Mouse (Mus musculus) adrenal gland, postnatal 36 days (tissue): ENCODE results near the gene Cerk. TPM values are rescaled to one million over a fixed set of nuclear protein-coding genes. Genes with fewer than 3 reads are reported as not detected.
A peak's percentile ranks its signal among the peaks of the same experiment; 100 is the strongest.
"Not testable (repeated sequence)": the region's sequence is repeated elsewhere in the genome, so short reads cannot be mapped to it uniquely, and the experiment has no call there.

Experiments
- DNase-seq, 2 experiments: peaks; one replicate each; pipeline ENCODE4 v3.0.0; 2021; ENCODE audit warnings: mixed read lengths in 1 of 2
- total RNA-seq, 2 experiments: library from RNA; stranded (reverse); gene quantifications; 2 replicates each; pipeline ENCODE4 v1.2.3; 2021

Cerk gene
- total RNA-seq, 2 experiments from 2014 or later, result 27.1 to 74.2 TPM

GRCm38 (mm10) chr15:86164718-86165345, 21.1 kb downstream of the Cerk start:
- DNase-seq, result no peak

- DNase-seq, result not testable (repeated sequence)
These were observed 24.1 kb downstream of the Cerk start for GRCm38 (mm10) chr15:86161800-86162199.

GRCm38 (mm10) chr15:86160906-86161305, 25.0 kb downstream of the Cerk start:
- DNase-seq, result peak in 1 of 2 experiments; percentile 42

GRCm38 (mm10) chr15:86159719-86160118, 26.2 kb downstream of the Cerk start:
- no peak for DNase-seq

DNA sequence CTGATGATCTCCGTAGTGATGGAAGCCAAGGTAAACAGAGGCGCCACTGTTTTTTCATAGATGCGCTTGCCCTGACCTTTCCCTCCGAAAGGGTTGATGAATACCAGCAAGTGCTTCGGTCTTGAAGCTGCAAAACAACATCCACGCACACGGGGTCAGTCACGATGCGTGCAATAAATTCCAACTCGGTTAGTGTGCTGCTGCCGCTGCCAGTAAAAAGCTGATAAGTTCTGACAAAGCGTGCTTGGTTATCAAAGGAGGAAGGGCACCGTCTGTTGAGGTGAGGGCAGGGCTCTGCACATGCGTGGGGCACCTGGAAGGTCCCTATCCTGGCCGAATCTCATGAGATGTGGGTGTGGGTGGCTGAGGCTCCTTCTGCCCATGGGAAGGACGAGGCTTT, 26.8 kb downstream of the Cerk start:
- peak; percentile 41 to 49 for DNase-seq

GRCm38 (mm10) chr15:86156492-86156891, 29.4 kb downstream of the Cerk start:
- no peak for DNase-seq

- no peak for DNase-seq
These were observed 32.4 kb downstream of the Cerk start for GRCm38 (mm10) chr15:86153481-86153960.

DNA sequence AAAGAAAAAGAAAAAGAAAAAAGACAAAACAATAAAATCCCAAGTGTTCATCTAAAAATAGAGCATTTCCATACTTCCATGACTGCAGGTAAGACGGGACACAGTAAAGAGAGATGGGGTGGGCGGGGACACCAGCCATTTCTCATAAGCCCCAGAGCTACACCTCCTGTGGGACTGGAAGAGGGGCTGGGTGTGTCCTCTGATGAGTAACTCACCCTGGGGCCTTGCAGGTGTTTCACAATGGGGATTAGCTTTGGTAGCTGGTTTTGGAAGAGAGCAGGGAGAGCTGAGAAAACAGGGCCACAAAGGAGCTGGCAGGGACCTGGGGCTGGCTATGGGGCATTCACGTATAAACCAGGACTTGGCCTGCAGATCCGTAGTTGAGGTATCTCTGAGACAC, 35.3 kb downstream of the Cerk start:
- DNase-seq, result no peak

DNA sequence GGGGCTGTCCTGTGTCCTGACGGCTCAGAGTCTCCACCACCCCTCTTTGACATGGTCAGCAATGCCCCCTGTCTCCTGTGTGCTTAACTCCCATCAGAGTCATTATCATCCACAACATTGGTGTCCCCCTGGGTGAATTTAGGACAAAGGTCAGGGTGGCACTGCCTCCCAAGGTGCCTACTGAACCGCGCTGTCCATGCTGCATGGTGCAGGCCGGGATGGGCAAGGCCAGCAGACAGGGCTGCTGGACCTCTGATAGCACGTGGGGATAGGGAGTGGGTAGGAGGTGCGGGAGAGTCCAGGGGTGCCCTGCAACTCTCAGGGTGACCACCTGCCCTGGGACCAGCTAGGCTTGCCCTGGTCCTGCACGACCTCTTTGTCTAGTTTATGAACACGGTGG, 39.0 kb downstream of the Cerk start:
- no peak for DNase-seq

DNA sequence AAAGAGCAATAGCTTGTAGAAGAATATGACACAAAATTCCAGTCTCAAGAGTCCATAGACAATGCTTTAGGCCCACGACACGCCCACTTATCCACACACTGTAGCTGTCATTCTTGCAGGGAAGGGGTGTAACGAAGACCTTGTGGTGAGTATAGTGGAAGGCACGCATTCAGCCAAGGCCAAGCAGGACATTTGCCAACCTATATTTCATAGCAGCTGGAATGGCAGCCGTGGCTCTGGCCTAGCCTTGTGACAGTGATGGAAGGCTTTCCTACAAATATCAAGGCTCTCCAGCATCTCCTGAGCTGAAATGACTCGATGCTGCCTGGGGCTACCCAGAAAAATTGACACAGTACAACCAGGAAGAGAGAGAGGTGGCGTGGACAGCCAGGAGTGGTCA, 40.9 kb downstream of the Cerk start:
- peak; percentile 77 to 80 for DNase-seq

DNA sequence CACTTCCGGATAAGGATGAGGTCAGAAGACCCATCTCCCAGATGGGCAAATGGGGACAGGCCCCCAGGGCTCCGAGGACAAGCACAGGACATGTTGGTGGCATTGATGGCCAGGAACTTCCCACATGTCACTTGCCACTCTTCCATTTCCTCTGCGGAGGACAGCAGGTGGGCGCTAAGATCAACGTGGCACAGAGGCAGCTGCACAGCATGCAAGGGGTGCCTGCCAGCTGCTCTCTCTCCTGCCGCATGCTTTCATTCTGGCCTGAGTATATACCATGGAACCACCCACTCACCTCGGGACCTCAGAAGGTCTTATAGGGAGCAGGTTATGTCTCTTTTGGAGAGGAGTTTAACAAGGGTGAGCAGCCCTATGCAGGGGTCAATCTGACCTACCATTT, 41.4 kb downstream of the Cerk start:
- no peak for DNase-seq

DNA sequence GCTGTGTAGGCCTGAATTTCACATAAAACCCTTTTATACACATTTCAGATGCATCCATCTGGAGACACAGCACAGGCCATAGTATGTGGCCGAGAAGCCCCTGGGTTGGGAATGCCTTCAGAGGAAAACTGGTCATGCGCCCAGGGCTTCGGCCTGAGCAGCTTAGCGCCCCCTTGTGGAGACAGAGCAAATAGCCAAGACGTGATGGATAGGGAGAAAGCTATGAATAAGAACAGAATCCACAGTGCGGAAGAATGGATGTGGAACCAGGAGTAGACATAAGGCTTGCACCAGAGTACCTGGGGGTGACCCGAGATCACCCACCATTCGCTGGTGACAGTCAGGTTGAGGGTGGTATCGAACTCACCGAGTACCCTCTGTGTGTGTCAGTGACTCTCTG, 45.6 kb downstream of the Cerk start:
- DNase-seq, result peak; percentile 63 to 73

DNA sequence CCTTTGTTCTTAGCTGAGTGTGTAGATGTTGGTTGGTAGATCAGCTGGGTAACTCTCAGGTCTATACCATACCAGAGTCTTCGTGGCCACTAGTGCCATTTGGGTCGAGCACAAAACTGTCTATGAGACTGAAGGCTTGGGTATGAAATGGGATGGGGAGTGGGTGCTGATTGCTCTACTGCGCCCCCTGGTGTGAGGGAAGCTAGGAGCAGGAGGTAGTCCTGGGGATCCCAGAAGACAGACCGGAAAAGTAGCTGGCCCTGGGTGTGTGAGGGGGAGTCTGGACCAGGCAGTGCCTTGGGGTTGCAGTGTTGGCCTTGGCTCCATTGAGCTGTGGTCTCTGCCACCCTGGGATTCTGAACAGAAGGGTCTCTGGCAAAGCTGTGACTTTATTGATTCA, 48.3 kb downstream of the Cerk start:
- peak; percentile 35 to 71 for DNase-seq

DNA sequence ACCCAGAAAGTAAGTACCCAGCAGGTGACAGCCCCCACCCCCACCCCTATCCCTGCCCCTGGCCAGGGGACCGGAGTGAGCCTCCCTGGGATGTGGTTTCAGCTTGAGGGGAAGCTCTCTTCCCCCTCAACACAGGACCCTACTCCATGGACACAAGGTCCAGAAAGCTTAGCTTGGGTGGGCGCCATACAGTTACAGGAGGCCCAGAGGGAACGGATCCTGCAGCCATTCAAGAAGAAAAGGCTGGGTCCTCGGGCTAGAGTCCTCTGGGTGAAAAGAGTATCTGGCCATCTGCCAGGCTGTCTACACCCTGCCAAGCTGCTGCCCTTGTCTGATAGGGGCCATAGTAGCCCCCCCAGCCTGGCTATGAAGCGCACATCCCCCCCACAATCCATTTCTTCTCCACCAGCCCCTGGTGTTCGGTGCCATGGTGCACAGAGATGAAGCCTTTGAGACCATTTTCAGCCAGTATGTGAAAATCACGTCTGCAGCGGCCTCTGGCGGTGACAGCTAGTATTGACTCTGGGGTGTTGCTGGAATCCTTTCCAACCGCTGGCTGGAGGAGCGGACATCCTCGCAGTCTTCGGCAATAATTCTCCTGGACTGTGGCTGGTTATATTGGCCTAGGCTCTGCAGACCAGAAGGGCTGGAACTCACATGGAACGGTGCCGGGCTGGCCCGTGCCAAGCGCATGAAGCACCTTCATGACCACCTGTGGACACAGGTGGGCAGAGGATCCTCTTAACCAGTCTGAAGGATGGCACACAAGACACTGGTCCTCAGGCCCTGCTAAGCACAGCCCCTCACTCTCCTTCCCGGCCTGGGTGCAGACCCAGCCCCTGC, 50.8 kb downstream of the Cerk start:
- peak; percentile 88 to 90 for DNase-seq

DNA sequence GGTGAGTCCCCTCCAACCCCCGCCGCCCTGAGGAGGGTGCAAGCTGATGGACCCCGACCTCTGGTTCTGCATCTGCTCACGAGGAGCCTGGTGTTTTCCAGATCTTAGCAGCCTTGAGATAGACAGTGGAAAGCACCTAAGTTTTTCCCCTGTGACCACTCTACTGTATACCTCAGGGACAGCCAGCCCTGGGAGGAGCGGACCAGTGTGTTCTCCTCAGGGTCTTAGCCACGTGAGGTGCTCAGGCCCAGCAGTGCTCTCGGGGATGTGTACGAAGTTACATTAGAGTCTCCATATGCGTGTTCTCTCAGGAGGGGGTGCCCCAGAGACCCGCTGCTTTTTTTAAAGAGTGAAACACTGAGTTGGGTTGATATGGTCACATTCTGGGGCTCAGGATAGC, 55.3 kb downstream of the Cerk start:
- DNase-seq, result no peak

DNA sequence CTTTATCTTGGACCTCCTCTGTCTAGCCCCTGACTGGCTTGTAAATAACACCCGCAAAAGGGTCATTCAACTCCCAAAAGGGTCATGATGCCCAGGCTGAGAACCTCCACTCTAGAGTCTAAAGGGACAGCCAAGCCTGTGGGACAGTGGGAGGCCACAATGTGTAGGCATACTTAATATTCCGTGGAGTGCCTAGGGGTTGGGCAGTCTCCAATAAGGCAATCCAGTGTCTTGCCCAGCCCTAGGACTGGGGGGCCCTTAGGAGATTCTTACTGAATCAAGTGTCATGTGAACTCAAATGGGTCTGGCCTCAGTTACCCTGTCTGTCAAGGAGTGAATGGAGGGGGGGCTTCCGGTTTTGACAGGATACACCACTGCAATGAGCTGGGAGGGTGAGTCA, 56.9 kb downstream of the Cerk start:
- DNase-seq, result no peak

GRCm38 (mm10) chr15:86124359-86124758, 61.6 kb downstream of the Cerk start:
- DNase-seq, result peak; percentile 78 to 87

DNA sequence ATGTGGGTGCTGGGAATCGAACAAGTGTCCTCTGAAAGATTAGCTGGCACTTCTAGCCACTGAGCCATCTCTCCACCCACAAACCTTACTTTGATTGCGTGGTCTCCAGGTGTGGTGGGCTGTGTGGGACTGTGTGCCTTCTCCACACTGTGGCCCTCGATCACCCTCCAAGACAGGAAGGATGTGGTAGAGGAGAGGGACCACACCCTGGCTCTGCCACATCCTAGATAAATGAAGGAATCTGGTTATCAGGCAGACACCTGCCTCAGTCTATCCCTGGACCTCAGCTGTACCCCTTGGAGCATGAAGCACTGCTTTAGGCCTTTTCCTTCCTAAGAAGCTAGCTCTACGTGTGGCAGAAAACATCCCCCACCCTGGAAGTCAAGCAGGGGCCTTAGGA, 62.5 kb downstream of the Cerk start:
- no peak for DNase-seq

DNA sequence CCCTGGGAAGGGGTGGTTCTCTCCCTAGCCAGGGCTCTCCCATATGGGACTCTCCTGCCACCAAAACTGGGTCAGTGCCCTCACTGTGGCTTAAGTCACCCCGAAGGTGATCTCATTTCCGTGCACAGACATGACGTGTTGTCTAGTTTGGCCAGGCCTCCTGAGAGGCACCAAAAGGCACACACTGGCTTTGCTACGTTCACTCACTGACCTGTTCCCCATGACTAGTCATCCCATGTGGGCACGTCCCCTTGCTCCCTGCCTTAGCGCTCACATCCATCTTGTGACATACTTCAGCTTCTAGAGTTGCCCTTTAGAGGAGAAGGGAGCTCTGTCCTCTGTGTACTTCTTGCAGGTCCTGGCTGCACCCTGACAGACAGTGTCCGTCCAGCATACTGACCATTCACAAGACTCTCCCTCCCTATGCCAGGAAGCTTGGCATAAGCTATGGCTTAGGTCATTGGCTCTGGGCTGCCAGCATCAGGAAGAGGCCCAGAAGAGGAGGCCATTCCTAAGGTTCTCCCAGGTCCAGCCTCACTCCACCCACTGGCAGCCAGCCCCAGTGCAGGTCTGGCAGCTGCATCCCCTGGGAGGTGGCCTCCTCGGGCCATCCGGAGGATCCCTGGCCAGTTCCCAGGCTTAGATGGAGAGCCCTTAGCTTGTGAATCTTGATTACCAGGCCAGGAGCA, 63.5 kb downstream of the Cerk start:
- peak; percentile 66 to 77 for DNase-seq

- no peak for DNase-seq
These were observed 66.8 kb downstream of the Cerk start for GRCm38 (mm10) chr15:86119186-86119585.

DNA sequence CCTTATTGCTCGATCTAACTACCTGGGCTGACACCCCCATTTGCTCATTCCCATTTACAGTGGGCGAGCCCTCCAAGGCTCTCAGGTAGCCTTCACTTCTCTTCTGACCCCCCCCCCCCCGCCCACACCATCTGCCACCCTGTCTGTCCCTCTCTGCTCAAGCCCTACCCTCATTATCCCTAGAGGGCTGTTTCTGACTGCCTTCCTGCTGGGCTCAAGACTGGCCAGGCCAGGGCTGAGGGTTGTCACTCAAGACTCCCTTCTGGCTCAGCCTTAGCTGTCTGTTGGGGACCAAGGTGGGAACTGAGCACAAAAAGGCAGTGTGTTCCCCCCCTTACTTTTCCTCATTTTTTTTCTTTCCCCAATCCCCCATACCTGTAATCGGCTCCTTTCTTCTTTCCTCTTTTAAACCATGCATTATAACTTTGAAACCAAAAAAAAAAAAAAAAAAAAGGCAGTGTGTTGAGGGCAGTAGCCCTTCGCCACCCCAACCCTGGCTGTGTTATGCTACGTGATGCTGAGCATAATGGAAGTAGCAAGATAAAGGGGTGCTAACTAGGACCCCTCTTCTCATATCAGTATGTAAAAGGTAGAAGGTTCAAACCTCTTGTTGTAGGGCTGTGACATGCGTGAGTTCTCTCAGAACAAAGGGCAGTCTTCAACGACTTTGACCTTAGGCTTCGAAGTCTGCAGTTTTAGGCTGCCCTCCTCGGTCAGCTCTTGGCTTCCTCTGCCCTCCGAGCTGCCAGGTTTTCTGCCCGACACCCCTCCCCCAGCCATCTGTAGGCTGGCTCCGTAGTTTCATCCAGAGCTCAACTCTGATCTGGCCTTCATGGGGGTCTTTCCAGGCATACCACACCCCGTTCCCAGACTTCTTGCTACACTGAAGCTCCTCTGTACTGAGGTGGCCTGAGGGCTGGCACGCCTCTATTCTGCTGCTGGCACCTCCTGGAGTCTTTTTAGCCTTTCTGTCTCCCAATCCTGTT, 68.5 kb downstream of the Cerk start:
- DNase-seq, result no peak

DNA sequence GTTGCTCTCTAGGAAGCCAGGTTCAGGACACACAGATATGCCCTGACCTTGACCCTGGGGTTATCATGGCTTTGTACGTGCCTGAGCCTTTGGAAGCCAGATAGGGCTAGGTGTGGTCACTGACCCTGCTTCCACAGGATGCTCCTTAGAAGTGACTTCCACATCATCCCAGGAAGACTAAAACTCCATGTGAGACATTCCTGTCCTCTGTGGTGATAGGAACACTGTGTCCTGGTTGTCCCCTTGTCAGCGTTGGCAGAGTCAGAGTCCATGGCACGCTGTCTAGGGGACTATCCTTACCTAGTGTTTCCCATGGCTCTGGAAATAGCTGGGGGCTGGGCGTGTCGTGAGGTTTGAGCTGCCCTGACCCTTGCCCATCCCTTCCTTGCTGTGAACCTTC, 69.5 kb downstream of the Cerk start:
- peak; percentile 47 to 53 for DNase-seq
